Mouse (Mus musculus): ENCODE data around the gene Enoph1.

Enoph1 gene

GRCm38 (mm10) chr5:100039602-100040142 is at the start of gene Enoph1, which contains the start of gene Hnrnpdl:
Gene Enoph1 (plus strand): TSS chr5:100039985.
Gene Hnrnpdl (minus strand): TSS chr5:100039664.
- DNase-seq, result peak; percentile 98

GRCm38 (mm10) chr5:99994166-99994565 is 45.6 kb upstream of the Enoph1 start:
- DNase-seq, result no peak

- DNase-seq, result no peak
Observed at GRCm38 (mm10) chr5:99994680-99995079, 45.1 kb upstream of the Enoph1 start.

- DNase-seq, result no peak
Observed at GRCm38 (mm10) chr5:100000048-100000447, 39.7 kb upstream of the Enoph1 start.

GRCm38 (mm10) chr5:100000500-100000899 is 39.3 kb upstream of the Enoph1 start:
- no peak for DNase-seq

- no peak for DNase-seq
Observed at GRCm38 (mm10) chr5:100003895-100004294, 35.9 kb upstream of the Enoph1 start.

GRCm38 (mm10) chr5:100005431-100005830 is 34.4 kb upstream of the Enoph1 start:
- no peak for DNase-seq

GRCm38 (mm10) chr5:100005896-100006295 is 33.9 kb upstream of the Enoph1 start:
- DNase-seq, result no peak

- no peak for DNase-seq
Observed at GRCm38 (mm10) chr5:100006324-100007039, 33.3 kb upstream of the Enoph1 start.

- peak; percentile 55 for DNase-seq
Observed at GRCm38 (mm10) chr5:100007040-100007375, 32.8 kb upstream of the Enoph1 start.

- DNase-seq, result no peak
Observed at GRCm38 (mm10) chr5:100008485-100008884, 31.3 kb upstream of the Enoph1 start.

GRCm38 (mm10) chr5:100012599-100012998 is 27.2 kb upstream of the Enoph1 start:
- DNase-seq, result no peak

- no peak for DNase-seq
Observed at GRCm38 (mm10) chr5:100020089-100020488, 19.7 kb upstream of the Enoph1 start.

- DNase-seq, result no peak
Observed at GRCm38 (mm10) chr5:100024403-100024802, 15.4 kb upstream of the Enoph1 start.

- no peak for DNase-seq
Observed at GRCm38 (mm10) chr5:100024868-100025267, 14.9 kb upstream of the Enoph1 start.

GRCm38 (mm10) chr5:100030069-100030468 is 9.7 kb upstream of the Enoph1 start:
- DNase-seq, result peak; percentile 47

GRCm38 (mm10) chr5:100032107-100032506 is 7.7 kb upstream of the Enoph1 start:
- peak; percentile 48 for DNase-seq

- no peak for DNase-seq
Observed at GRCm38 (mm10) chr5:100032646-100033045, 7.1 kb upstream of the Enoph1 start.

GRCm38 (mm10) chr5:100035950-100036349 is 3.8 kb upstream of the Enoph1 start:
- DNase-seq, result no peak

- DNase-seq, result no peak
Observed at GRCm38 (mm10) chr5:100036681-100037080, 3.1 kb upstream of the Enoph1 start.

- peak; percentile 93 for DNase-seq
Observed at GRCm38 (mm10) chr5:100037965-100038713, 1.6 kb upstream of the Enoph1 start.

- DNase-seq, result peak; percentile 97
Observed at GRCm38 (mm10) chr5:100038714-100039601, 827 bp upstream of the Enoph1 start.

- DNase-seq, result no peak
Observed at GRCm38 (mm10) chr5:100040281-100040784, 548 bp downstream of the Enoph1 start.

Measured in retina, postnatal 1 day (tissue).